Mouse (Mus musculus) gastrocnemius, adult 2 months (tissue): ENCODE results near the gene Golga4. TPM values are rescaled to one million over a fixed set of nuclear protein-coding genes. Genes with fewer than 3 reads are reported as not detected.

ENCODE experiments used
- DNase-seq: peaks from one replicate; pipeline ENCODE4 v3.0.0; 2022
- H3K27ac ChIP-seq: fragments of 200-600 bp; 2 replicates; pipeline ENCODE4 v1.8.1; 2022; ENCODE audit warnings: mild to moderate bottlenecking
- H3K4me3 ChIP-seq: fragments of 200-600 bp; 2 replicates; pipeline ENCODE4 v1.8.1; 2022; ENCODE audit warnings: mild to moderate bottlenecking, moderate library complexity
- CTCF ChIP-seq: fragments of 200-600 bp; IDR thresholded peaks from 2 replicates; pipeline ENCODE4 v1.8.1; 2022; ENCODE audit warnings: antibody characterized with exemption, mild to moderate bottlenecking, moderate library complexity
- intact Hi-C: fragments of 180-260 bp; cut with DNase I; formaldehyde crosslinking; loops from one replicate; pipeline ENCODE4 v1.15.1; 2025
- total RNA-seq, 2 experiments: library from RNA; stranded (reverse); gene quantifications; 2 replicates each; pipeline ENCODE4 v1.2.3; 2021

Golga4 gene
- total RNA-seq, 2 experiments from 2014 or later = 397 to 426 TPM

DNA sequence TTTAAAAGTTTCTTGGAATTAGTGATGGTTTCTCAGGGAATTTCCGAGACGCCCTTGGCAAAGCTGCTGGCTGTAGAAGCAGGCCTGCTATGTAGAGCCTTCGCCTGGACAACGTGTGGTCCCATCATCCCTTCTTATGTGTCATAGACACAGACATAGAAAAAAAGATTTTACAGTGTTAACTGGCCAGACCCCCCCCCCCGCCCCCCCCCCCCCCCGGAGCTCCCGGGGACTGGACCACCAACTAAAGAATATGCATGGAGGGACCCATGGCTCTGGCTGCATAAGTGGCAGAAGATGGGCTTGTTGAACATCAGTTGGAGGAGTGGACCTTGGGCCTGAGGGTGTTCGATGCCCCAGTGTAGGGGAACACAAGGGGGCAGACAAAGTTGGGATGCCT, 11.6 kb downstream of the Golga4 start:
- DNase-seq = no peak
- TF ChIP-seq CTCF = no peak
- H3K27ac ChIP-seq = peak overlapping the region; percentile 94
- H3K4me3 ChIP-seq = no peak overlapping the region; the same call in 1 of the 2 replicates
- intact Hi-C loops = no loop called here

DNA sequence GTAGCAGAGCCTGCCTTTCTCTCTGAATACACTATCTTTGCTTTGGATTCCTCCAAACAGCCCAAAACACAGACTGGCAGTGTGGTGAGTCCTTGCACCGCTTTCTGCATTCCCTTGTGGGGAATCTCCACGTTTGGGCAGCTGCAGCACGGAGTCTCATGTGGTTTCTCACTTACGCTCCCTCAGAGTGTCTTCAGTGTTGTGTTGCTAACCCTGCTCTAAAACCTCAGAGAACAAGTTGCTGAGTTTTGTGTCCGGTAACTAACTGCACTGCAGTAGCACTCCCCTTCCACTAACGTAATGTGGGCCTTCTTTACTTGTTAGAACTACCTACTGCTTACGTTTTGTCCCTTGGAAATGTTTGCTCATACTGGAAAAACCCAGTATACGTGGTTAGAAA, 13.0 kb downstream of the Golga4 start:
- peak; percentile 33 for DNase-seq
- intact Hi-C loops = no loop called here
- Histone ChIP-seq H3K27ac (peak overlapping the region; percentile 84), H3K4me3 (peak overlapping the region; percentile 49)
- no peak for TF ChIP-seq CTCF

DNA sequence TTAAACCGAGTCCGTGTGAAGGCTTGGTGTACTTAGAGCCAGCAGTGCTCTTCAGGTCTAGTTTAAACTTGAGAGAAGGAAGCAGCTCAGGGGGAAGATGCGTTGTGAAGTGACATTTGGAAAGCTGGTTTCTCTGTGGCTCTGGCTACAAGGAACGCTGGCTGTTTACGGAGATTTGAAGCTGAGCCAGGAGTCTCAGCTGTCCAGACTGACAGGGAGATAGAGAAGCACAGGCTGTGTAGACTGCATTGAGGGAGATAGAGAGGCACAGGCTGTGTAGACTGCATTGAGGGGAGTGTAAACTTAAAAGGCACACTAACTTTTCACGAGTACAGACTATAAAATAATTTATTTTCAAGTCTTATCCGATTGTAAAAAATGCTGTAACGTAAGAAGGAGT, 13.9 kb downstream of the Golga4 start:
- no peak for TF ChIP-seq CTCF
- Histone ChIP-seq H3K4me3 (peak overlapping the region; percentile 42), H3K27ac (peak overlapping the region; percentile 84)
- intact Hi-C loops = no loop called here
- peak; percentile 78 for DNase-seq

DNA sequence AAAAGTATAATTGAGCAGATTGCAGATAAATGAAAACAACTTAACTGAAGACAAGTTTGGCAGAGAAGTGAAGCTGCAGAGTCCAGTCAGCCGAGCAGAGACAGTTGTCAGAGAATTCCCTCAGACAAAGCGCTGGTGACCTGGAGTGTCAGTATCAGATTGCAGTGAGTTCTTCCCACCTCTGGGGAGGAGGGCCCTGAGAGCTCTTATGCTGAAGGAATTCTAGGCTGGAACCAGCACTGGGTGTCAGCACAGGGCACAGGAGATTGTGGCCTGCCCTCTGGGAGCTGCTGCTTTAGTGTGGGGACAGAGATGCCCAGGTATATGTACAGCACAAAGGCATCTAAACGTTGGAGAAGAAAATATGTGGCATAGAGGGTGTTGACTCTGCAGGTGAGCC, 14.8 kb downstream of the Golga4 start:
- Histone ChIP-seq H3K27ac (peak overlapping the region; percentile 84), H3K4me3 (peak overlapping the region; percentile 2; the same call in 1 of the 2 replicates)
- TF ChIP-seq CTCF = no peak
- DNase-seq = peak; percentile 31
- intact Hi-C loops = no loop called here

DNA sequence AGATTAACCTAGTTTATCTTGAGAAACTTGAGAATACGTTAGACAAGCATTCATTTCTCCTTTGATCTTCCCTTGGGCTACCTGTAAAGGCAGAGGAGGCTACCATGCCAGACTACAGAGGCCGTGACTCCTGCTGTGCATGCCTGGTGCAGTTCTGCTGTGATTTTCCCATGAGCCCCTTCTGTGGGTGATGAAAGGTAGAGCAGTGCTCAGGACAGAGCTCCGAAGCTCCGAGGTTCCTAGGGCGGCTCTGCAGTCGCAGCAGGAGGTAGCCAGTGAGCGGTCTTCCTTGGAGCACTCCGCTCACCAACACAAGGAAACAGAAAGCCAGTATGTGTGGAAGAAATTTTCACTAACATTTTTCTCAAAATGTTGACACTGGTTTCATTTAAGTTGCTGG, 15.6 kb downstream of the Golga4 start:
- TF ChIP-seq CTCF = no peak
- Histone ChIP-seq H3K27ac (peak overlapping the region; percentile 84; the same call in 1 of the 2 replicates), H3K4me3 (no peak overlapping the region)
- intact Hi-C loops = no loop called here
- no peak for DNase-seq

DNA sequence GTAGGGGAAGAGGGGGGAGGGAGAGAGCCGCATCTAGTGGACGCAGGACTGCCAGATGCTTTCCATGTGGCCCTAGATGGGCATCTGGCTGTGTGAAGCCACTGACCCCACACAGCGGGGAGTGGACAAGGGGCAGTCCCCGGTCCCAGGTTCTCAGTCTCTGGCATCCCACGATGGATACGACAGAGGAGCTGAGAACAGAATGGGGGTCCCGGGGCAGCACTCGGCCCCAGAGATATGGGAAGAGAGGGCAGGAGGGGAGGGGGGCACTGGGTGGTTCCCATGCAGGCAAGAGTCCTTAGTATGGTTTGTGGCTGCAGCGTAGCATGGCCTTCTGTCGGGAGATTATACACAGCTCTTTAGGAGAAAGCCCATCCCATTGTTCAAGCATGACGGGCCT, 17.7 kb downstream of the Golga4 start:
- intact Hi-C loops = no loop called here
- Histone ChIP-seq H3K27ac (no peak overlapping the region), H3K4me3 (no peak overlapping the region)
- DNase-seq = no peak
- TF ChIP-seq CTCF = no peak

DNA sequence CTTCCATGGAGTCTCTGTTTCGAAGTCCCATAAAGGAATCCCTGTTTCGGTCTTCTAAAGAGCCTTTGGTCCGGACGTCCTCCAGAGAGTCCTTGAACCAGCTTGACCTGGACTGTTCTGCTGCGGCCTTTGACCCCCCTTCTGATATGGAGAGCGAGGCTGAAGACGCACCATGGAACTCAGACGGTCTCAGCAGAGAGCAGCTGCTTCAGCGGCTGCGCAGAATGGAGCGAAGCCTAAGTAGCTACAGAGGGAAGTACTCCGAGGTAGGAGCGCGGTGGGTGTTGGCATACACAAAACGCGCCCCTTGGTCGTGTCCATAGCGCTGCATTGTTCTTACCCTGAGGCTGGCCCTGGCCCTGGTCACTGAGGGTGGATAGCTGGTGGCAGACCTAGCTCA, 21.0 kb downstream of the Golga4 start:
- no peak for TF ChIP-seq CTCF
- no peak overlapping the region for H3K4me3 ChIP-seq
- no peak overlapping the region for H3K27ac ChIP-seq
- no peak for DNase-seq
- intact Hi-C loops = no loop called here

DNA sequence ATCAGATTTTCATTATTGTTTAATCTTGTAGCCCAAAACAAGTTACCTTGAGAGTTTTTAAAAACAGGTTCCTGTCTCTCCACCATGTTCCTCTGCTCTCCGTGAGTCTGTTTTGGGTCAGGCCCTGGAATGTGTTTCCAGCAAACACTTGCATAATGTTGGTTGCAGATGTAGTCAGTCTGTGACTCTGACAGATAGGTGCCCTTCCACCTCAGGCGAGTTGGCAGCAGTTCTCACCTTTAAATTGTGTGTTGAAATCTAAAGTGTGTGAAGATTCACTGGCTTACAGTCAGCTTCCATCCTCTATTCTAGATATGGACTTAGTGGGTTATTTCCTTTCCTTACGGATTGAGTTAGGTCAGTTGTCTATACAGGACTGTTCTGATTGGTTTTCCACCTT, 23.7 kb downstream of the Golga4 start:
- no peak overlapping the region for H3K27ac ChIP-seq
- DNase-seq = no peak
- intact Hi-C loops = loop anchor here (5.0 kb wide), 1 partner anchor 38 kb away; no protein-coding TSS in a partner anchor
- no peak overlapping the region for H3K4me3 ChIP-seq
- no peak for TF ChIP-seq CTCF

DNA sequence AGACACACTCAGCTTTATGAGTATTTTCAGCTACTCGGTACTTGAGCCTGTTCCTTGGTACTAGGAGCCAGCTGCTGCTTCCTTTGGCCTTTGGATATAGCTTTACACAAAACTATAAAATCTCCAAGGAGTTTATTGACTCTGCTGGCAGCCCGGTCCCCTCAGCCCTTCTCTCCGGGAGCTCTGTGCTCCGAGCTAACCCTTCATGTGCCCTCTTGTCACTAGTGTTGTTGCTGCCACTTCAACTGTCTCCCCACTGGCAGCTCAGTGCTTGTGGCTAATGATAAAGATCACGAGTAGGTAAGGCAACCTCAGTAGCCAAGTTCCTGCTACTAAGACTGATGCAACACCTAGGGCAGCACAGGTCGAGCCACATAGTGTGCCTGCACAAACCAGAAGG, 24.6 kb downstream of the Golga4 start:
- Histone ChIP-seq H3K4me3 (no peak overlapping the region), H3K27ac (no peak overlapping the region)
- no peak for DNase-seq
- intact Hi-C loops = loop anchor here (5.0 kb wide), 1 partner anchor 37 kb away; no protein-coding TSS in a partner anchor
- TF ChIP-seq CTCF = no peak

DNA sequence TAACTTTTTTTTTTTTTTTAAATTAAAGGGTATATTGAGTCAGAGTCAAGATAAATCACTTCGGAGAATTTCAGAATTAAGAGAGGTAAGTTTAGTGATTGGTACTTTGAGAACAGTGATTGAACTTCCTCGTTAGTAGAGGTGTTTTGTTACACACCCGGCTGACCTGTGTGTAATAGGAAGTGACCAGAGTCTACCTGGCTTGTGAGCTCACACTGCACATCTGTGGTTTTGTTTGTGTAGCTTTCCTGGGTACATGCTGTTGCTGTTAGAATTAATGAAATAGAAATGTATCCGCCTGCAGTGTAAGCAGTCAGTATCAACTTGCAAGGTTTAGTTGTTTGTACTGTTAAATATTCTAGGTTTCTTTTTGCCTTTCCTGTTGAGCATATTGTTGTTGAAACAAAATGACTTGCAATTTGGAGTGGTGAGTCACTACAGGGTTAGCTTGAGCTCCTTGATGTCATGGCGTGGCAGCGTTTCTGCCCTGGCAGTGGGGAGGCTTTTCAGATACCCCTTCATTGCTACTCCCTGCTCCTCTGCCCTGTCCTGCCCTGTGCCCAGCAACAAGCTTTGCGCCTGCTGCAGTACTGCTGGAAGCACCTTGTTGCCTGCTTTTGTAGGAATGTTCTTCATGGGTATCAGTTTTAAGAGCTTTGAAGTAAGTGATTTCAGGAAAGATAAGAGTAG, 26.6 kb downstream of the Golga4 start:
- no peak for DNase-seq
- no peak for TF ChIP-seq CTCF
- H3K4me3 ChIP-seq = no peak overlapping the region
- no peak overlapping the region for H3K27ac ChIP-seq
- intact Hi-C loops = loop anchor here (5.0 kb wide), 1 partner anchor 35 kb away; no protein-coding TSS in a partner anchor

DNA sequence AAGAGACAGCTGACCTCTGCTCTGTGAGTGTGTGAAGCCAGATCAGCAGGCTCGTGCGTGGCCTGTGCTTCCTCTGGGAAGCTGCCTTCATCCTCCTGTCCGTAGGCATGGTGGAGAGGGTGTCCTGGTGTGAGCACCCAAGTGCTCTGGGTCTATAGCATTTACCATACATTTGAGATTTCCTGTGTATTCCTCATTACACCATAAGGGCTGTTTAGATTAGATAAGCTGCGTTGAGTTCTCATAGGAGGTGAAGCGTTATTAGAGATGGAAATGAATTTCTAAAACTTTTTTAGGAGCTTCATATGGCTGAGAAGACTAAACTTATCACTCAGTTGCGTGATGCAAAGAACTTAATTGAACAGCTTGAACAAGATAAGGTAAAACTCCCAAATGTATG, 30.9 kb downstream of the Golga4 start:
- intact Hi-C loops = no loop called here
- H3K27ac ChIP-seq = no peak overlapping the region
- no peak for DNase-seq
- TF ChIP-seq CTCF = no peak
- no peak overlapping the region for H3K4me3 ChIP-seq

DNA sequence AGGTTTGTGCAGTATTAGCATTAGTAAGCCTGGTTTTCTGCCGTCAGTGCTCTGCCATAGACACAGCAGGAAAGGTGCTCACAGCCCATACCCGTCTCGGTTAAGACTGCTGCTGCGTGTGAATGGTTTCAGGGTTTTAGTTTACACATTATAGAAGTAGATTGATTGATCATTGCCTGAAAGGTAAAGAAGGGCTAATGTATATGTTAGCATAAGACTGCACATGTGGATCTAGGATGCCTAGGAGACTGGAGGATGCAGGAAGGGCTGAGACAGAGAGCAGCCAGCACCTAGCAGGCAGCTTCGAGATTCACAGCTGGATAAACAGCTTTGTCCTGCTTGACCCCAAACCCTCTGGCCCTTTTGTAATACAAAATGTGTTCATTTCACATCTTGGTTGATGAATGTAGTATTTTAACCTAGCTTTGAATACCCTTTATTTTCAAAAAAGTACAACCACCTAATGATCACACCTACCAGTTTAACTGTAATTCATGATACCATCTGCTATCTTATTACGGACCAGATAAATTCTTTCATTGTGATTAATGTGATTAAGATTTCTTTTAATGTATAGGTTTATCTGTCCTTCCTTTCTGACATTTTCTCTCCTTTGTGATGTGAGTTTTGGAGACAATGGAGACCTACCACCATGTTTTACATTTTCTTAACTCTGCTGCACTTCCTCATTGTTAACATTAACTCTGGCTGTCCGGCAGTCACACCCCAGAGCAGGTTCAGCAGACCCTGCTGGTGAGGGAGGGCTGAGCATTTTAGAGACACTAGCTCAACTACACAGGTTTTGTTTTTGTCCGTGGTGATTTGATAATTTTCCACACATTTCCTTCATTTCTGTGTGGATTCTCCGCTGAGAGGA, 31.6 kb downstream of the Golga4 start:
- no peak for DNase-seq
- Histone ChIP-seq H3K4me3 (no peak overlapping the region), H3K27ac (no peak overlapping the region)
- TF ChIP-seq CTCF = no peak
- intact Hi-C loops = no loop called here

DNA sequence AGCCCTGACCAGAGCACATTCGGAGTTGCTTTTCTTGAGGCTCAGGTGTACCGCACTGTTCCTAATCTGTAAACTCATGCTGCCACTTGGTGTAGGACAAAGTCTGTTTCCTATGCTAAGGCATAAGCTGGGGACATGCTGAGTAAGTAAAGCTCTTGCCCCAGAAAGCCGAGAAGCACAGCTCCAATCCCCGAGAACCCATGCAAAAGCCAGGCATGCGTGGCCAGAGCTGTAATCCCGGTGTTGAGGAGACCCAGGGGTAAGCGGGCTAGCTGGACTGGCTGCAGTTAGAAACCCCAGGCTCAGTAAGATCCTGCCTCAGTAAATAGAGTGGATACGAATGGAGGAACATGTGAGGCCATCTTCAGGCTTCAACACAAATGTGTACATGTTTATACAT, 35.8 kb downstream of the Golga4 start:
- no peak overlapping the region for H3K27ac ChIP-seq
- no peak for DNase-seq
- no peak overlapping the region for H3K4me3 ChIP-seq
- TF ChIP-seq CTCF = no peak
- intact Hi-C loops = no loop called here
